ENCODE assay signal across 8 mouse cellular contexts in genomic region chr8:70522592-70523403, GRCm38 (mm10). TPM values are rescaled to one million over a fixed set of nuclear protein-coding genes. Genes with fewer than 3 reads are reported as not detected.
A peak's percentile ranks its signal among the peaks of the same experiment; 100 is the strongest.
DNase-seq lines count a peak whose midpoint lies in the region; ATAC-seq and TF ChIP-seq lines count a peak whose summit lies in the region.

No protein-coding gene starts in this region.

- H3K27me3 ChIP-seq in G1E (ENCODE audit: insufficient read depth, low read length) = no peaks in the 10 kb centered on the region
- H3K27me3 ChIP-seq in forebrain, postnatal 0 days (ENCODE audit: insufficient read depth, low read length) = no peaks in the 10 kb centered on the region
- H3K27me3 ChIP-seq in lung, embryonic 16.5 days (ENCODE audit: control insufficient read depth, insufficient read depth, low read depth, low read length) = no peaks in the 10 kb centered on the region

- peak; percentile 87 for DNase-seq in G1E (ENCODE audit: low spot score)
- peak; percentile 95 to 96 for DNase-seq in cerebellum, adult 18-20 months
- DNase-seq in forebrain, postnatal 0 days = peak; percentile 98
- peak; percentile 89 for DNase-seq in layer of hippocampus, adult 9-10 months (ENCODE audit: low spot score)
- DNase-seq in ovary, postnatal 10 days (ENCODE audit: low spot score) = peak; percentile 77
- DNase-seq in thymus, postnatal 10 days (ENCODE audit: low spot score in 2 of 2) = peak; percentile 93 to 97

- H3K9me3 ChIP-seq in G1E (replicated peaks) = no peaks in the 10 kb centered on the region
- no peaks in the 10 kb centered on the region for H3K9me3 ChIP-seq in forebrain, postnatal 0 days (ENCODE audit: low read length)
- no peaks in the 10 kb centered on the region for H3K9me3 ChIP-seq in lung, embryonic 16.5 days (ENCODE audit: control insufficient read depth, low read length)

- peaks cover 59% of the 10 kb centered on the region for H3K4me1 ChIP-seq in G1E (ENCODE audit: insufficient read depth, low read depth, low read length)
- H3K4me1 ChIP-seq in forebrain, postnatal 0 days (ENCODE audit: insufficient read depth) = peaks cover 6% of the 10 kb centered on the region; the same call in 1 of the 2 replicates
- peaks cover 11% of the 10 kb centered on the region for H3K4me1 ChIP-seq in lung, embryonic 16.5 days (replicated peaks; ENCODE audit: control insufficient read depth, insufficient read depth, low read length)

- peak overlapping the region; percentile 82 for H3K4me2 ChIP-seq in forebrain, postnatal 0 days (ENCODE audit: low read depth)
- H3K4me2 ChIP-seq in lung, embryonic 16.5 days (ENCODE audit: low read depth, low read length) = peak overlapping the region; percentile 72

- peak overlapping the region; percentile 89 for H3K4me3 ChIP-seq in G1E (ENCODE audit: low read depth, low read length)
- peak overlapping the region; percentile 48 for H3K4me3 ChIP-seq in forebrain, postnatal 0 days (ENCODE audit: low read depth, low read length)
- H3K4me3 ChIP-seq in lung, embryonic 16.5 days (ENCODE audit: low read length) = peak overlapping the region; percentile 59

- 3% methylated on average over 48 of the region's 51 CpGs for whole genome bisulfite sequencing in forebrain, postnatal 0 days
- WGBS in lung, embryonic 16.5 days = under 1% methylated on average over 46 of the region's 51 CpGs

- peak overlapping the region; percentile 82 for H3K27ac ChIP-seq in forebrain, postnatal 0 days (ENCODE audit: low read depth, low read length)
- peak overlapping the region; percentile 91 for H3K27ac ChIP-seq in lung, embryonic 16.5 days (ENCODE audit: low read length)

- peak; percentile 30; the same call in 1 of the 2 replicates for TF ChIP-seq CTCF in G1E (IDR thresholded peaks at IDR 0.05; ENCODE audit: low read depth, low read length)
- TF ChIP-seq CTCF in forebrain, postnatal 0 days (IDR thresholded peaks at IDR 0.05; ENCODE audit: low read depth) = peak; percentile 84

- H3K36me3 ChIP-seq in G1E (replicated peaks) = peaks cover 38% of the 10 kb centered on the region
- peaks cover 13% of the 10 kb centered on the region; the same call in 1 of the 2 replicates for H3K36me3 ChIP-seq in forebrain, postnatal 0 days (ENCODE audit: insufficient read depth)
- peaks cover 6% of the 10 kb centered on the region; the same call in 1 of the 2 replicates for H3K36me3 ChIP-seq in lung, embryonic 16.5 days (ENCODE audit: control insufficient read depth, insufficient read depth, low read length)

- ATAC-seq in G1E (ENCODE audit: extremely low read depth, insufficient number of reproducible peaks, low FRiP score, poor library complexity, severe bottlenecking) = peak; percentile 81
- peak; percentile 90 for ATAC-seq in forebrain, postnatal 0 days
- ATAC-seq in hematopoietic stem cell, adult 5-6 weeks (replicated peaks in 1 of 2; ENCODE audit: insufficient read depth in 1 of 2, low FRiP score in 2 of 2, low TSS enrichment in 1 of 2, low read depth in 1 of 2, poor library complexity in 2 of 2, severe bottlenecking in 2 of 2) = peak; percentile 89 to 95
- peak; percentile 88 for ATAC-seq in lung, embryonic 16.5 days (ENCODE audit: low read depth)

- H3K9ac ChIP-seq in forebrain, postnatal 0 days = peak overlapping the region; percentile 58
- H3K9ac ChIP-seq in lung, embryonic 16.5 days (ENCODE audit: low read length) = peak overlapping the region; percentile 71

RNA-seq across cellular contexts. Expression of gene Fkbp8, which starts 4.7 kb away (rescaled TPM):
- total RNA-seq in G1E (2014; fragmentation: Nextera tagmentation) = 228 and 232 TPM in 2 replicates
- 206 and 221 TPM in 2 replicates for total RNA-seq in G1E (2017)
- polyA plus RNA-seq in G1E (2012) = 939 and 1,510 TPM in 2 replicates
- total RNA-seq in forebrain, postnatal 0 days (2014; rRNA removed) = 559 and 592 TPM in 2 replicates
- 385 and 426 TPM in 2 replicates for polyA plus RNA-seq in forebrain, postnatal 0 days (2015; fragmentation: Nextera tagmentation; extraction: Ambion mirVana)
- total RNA-seq in hematopoietic stem cell, adult 5-6 weeks (2017) = 112 and 114 TPM in 2 replicates
- polyA plus RNA-seq in lung, embryonic 16.5 days (2015; fragmentation: Nextera tagmentation; extraction: Ambion mirVana) = 300 and 319 TPM in 2 replicates

RNA-seq across cellular contexts. Expression of gene Kxd1, which starts 5.0 kb away (rescaled TPM):
- total RNA-seq in G1E (2014; fragmentation: Nextera tagmentation) (180 and 189 TPM in 2 replicates), G1E (2017) (47.5 and 50.9 TPM in 2 replicates)
- polyA plus RNA-seq in G1E (2012) = 40.0 and 49.9 TPM in 2 replicates
- total RNA-seq in forebrain, postnatal 0 days (2014; rRNA removed) = 39.1 and 43.5 TPM in 2 replicates
- polyA plus RNA-seq in forebrain, postnatal 0 days (2015; fragmentation: Nextera tagmentation; extraction: Ambion mirVana) = 51.6 and 51.9 TPM in 2 replicates
- 66.1 and 70.0 TPM in 2 replicates for total RNA-seq in hematopoietic stem cell, adult 5-6 weeks (2017)
- 54.0 and 55.3 TPM in 2 replicates for polyA plus RNA-seq in lung, embryonic 16.5 days (2015; fragmentation: Nextera tagmentation; extraction: Ambion mirVana)

RNA-seq across cellular contexts. Expression of gene Uba52, which starts 12.2 kb away (rescaled TPM):
- 4,646 and 5,141 TPM in 2 replicates for total RNA-seq in G1E (2014; fragmentation: Nextera tagmentation)
- total RNA-seq in G1E (2017) = 3,490 and 3,572 TPM in 2 replicates
- polyA plus RNA-seq in G1E (2012) = 592 and 1,322 TPM in 2 replicates
- 459 and 595 TPM in 2 replicates for total RNA-seq in forebrain, postnatal 0 days (2014; rRNA removed)
- 808 and 1,035 TPM in 2 replicates for polyA plus RNA-seq in forebrain, postnatal 0 days (2015; fragmentation: Nextera tagmentation; extraction: Ambion mirVana)
- 2,498 and 4,881 TPM in 2 replicates for total RNA-seq in hematopoietic stem cell, adult 5-6 weeks (2017)
- 917 and 987 TPM in 2 replicates for polyA plus RNA-seq in lung, embryonic 16.5 days (2015; fragmentation: Nextera tagmentation; extraction: Ambion mirVana)

RNA-seq across cellular contexts. Expression of gene Rex1bd, which starts 16.2 kb away (rescaled TPM):
- total RNA-seq in G1E (2014; fragmentation: Nextera tagmentation) (43.6 and 44.2 TPM in 2 replicates), G1E (2017) (86.9 and 94.9 TPM in 2 replicates)
- 187 and 223 TPM in 2 replicates for polyA plus RNA-seq in G1E (2012)
- total RNA-seq in forebrain, postnatal 0 days (2014; rRNA removed) = 130 and 148 TPM in 2 replicates
- polyA plus RNA-seq in forebrain, postnatal 0 days (2015; fragmentation: Nextera tagmentation; extraction: Ambion mirVana) = 200 and 247 TPM in 2 replicates
- 32.8 and 38.3 TPM in 2 replicates for total RNA-seq in hematopoietic stem cell, adult 5-6 weeks (2017)
- 125 and 133 TPM in 2 replicates for polyA plus RNA-seq in lung, embryonic 16.5 days (2015; fragmentation: Nextera tagmentation; extraction: Ambion mirVana)

RNA-seq across cellular contexts. Expression of gene Ell, which starts 16.5 kb away (rescaled TPM):
- total RNA-seq in G1E (2014; fragmentation: Nextera tagmentation) (20.8 and 22.7 TPM in 2 replicates), G1E (2017) (7.6 and 9.1 TPM in 2 replicates)
- 56.4 and 59.0 TPM in 2 replicates for polyA plus RNA-seq in G1E (2012)
- total RNA-seq in forebrain, postnatal 0 days (2014; rRNA removed) = 16.2 and 18.4 TPM in 2 replicates
- 9.7 and 11.0 TPM in 2 replicates for polyA plus RNA-seq in forebrain, postnatal 0 days (2015; fragmentation: Nextera tagmentation; extraction: Ambion mirVana)
- 9.2 and 14.3 TPM in 2 replicates for total RNA-seq in hematopoietic stem cell, adult 5-6 weeks (2017)
- polyA plus RNA-seq in lung, embryonic 16.5 days (2015; fragmentation: Nextera tagmentation; extraction: Ambion mirVana) = 19.8 and 21.4 TPM in 2 replicates

Comparison
In these comparisons a context has a peak if more than half of its experiments do, and no peak if none do; other contexts are left out.
1. Peak in every context shown above with its lines: DNase-seq, ATAC-seq, H3K4me3 ChIP-seq and H3K27ac ChIP-seq.